Mouse (Mus musculus) layer of hippocampus, postnatal 14 days (tissue): Measurements from ENCODE around the gene Mrgprg. TPM values are rescaled to one million over a fixed set of nuclear protein-coding genes. Genes with fewer than 3 reads are reported as not detected.

Experiments used
- microRNA-seq, 2 experiments: library from miRNA; unstranded; fragments of <30 nt; microRNA quantifications; one replicate each; pipeline ENCODE4 v1.2.0; 2021
- total RNA-seq, 2 experiments: library from RNA; stranded (reverse); gene quantifications; 2 replicates each; pipeline ENCODE4 v1.2.3; 2021

The Mrgprg gene
- total RNA-seq, 2 experiments from 2014 or later = not detected

Small RNAs within 50 kb of the gene (microRNA-seq; reads per million reads assigned to microRNA genes)
- 0 reads per million in 2 experiments for gene Gm22064

Other genes with a start within 250 kb of the Mrgprg start
- gene Nap1l4, start 217.9 kb downstream of the Mrgprg start, total RNA-seq = 100 to 1,000 TPM; 130 to 138 TPM
- 10 to 100 TPM; 53.8 to 62.8 TPM for gene Cars, start 166.9 kb downstream of the Mrgprg start, total RNA-seq
- gene Tnfrsf26, start 138.3 kb downstream of the Mrgprg start, total RNA-seq = under 1 TPM; 0.12 to 0.23 TPM
- 1 to 10 TPM; 2.1 to 2.9 TPM for gene Tnfrsf22, start 117.3 kb downstream of the Mrgprg start, total RNA-seq
- 1 to 10 TPM; 1.3 to 1.6 TPM for gene Tnfrsf23, start 81.1 kb downstream of the Mrgprg start, total RNA-seq
- gene Osbpl5, start 10.0 kb downstream of the Mrgprg start, total RNA-seq = 10 to 100 TPM; 36.3 to 40.9 TPM
- 1 to 10 TPM; 5.5 to 6.1 TPM for gene Mrgpre, start 17.5 kb upstream of the Mrgprg start, total RNA-seq
- 1 to 10 TPM; 5.7 to 6.3 TPM for gene Nadsyn1, start 55.9 kb upstream of the Mrgprg start, total RNA-seq
- 10 to 100 TPM; 66.2 to 69.8 TPM for gene Dhcr7, start 56.2 kb upstream of the Mrgprg start, total RNA-seq
- gene Gm498, start 99.8 kb upstream of the Mrgprg start, total RNA-seq = not detected
- 100 to 1,000 TPM; 133 to 146 TPM for gene Shank2, start 234.9 kb upstream of the Mrgprg start, total RNA-seq